Mouse (Mus musculus) cerebellum, postnatal 36 days (tissue): ENCODE results near the gene Clec16a.

ENCODE experiments used
- DNase-seq, 2 experiments: peaks; one replicate each; pipeline ENCODE4 v3.0.0; 2021 to 2022; ENCODE audit warnings: mixed read lengths in 2 of 2

Gene Clec16a

DNA sequence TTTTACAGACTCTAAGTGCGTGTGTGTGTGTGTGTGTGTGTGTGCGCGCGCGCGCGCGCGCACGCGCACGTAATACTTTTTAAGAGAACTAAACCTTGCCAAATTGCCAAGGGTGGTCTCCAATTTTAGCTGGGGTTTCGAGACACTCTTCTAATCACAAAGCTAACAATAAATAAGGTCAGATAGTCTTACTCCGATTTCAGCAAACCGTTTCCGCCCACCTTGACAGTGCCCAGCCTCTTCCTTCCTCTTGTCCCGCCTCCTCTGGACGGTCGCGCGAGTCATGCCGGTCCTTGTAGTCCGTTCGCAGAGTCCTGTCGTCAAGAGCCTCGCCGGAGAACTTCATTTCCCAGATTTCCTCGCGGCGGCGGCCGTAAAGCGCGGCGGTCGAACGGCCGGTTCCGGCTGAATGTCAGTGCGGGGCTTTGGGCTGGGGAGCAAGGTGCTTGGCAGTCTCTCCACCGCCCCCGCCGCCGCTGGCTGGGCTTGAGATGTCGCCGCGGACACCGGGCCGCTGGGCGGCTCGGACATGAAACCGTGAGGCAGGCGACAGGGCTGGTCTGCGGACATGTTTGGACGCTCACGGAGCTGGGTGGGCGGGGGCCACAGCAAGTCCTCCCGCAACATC, at the start of gene Clec16a:
Gene Clec16a, plus strand, starts transcription at position 345 of the 628 bp plus-strand sequence.
- peak; percentile 95 for DNase-seq

DNA sequence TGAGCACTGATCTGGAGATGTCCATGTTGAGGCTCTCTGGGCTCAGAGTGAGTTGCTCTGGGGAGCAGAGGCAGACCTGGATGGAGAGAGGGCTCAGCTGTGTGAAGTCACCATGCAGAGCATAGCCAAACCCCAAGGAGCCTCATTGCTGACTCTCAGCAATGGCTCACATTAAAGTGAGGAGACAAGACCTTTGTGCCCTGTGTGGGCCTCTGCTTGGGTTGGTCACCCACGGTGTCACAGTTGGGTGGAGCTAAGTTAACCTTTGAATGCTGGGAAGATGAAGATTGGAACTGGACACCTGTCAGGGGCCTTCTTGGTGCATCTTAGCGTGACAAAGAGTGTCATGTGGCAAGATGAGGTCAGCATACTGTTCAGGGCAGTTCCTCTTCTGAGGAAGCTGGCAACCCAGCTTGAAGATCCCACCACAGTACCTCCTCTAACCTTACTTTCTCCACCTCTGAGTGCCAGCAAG, 49.3 kb upstream of the Clec16a start:
- no peak for DNase-seq

- DNase-seq: no peak
Measured at GRCm38 (mm10) chr16:10498096-10498602, 47.0 kb upstream of the Clec16a start.

- no peak for DNase-seq
Measured at GRCm38 (mm10) chr16:10499122-10499521, 46.0 kb upstream of the Clec16a start.

- no peak for DNase-seq
Measured at GRCm38 (mm10) chr16:10501865-10502264, 43.3 kb upstream of the Clec16a start.

DNA sequence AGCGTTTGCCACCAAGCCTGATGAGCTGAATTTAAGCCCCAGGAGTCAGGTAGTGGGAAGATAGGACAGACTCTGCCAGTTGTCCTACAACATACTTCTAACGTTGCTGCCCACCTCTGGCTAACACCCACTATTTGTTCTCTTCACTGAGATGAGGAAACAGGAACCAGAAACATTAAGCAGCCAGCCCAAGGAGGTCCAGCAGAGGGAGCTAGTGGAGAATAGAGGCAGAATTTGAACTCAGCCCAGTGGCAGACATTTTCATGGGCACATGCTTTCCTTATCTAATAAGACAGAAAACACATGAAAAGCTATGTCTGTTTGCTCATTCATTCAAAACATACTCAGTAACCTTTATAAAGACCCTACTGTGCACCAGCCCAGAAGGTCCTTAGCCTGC, 42.1 kb upstream of the Clec16a start:
- no peak for DNase-seq

- no peak for DNase-seq
Measured at GRCm38 (mm10) chr16:10507445-10507844, 37.7 kb upstream of the Clec16a start.

- no peak for DNase-seq
Measured at GRCm38 (mm10) chr16:10508691-10509090, 36.4 kb upstream of the Clec16a start.

DNA sequence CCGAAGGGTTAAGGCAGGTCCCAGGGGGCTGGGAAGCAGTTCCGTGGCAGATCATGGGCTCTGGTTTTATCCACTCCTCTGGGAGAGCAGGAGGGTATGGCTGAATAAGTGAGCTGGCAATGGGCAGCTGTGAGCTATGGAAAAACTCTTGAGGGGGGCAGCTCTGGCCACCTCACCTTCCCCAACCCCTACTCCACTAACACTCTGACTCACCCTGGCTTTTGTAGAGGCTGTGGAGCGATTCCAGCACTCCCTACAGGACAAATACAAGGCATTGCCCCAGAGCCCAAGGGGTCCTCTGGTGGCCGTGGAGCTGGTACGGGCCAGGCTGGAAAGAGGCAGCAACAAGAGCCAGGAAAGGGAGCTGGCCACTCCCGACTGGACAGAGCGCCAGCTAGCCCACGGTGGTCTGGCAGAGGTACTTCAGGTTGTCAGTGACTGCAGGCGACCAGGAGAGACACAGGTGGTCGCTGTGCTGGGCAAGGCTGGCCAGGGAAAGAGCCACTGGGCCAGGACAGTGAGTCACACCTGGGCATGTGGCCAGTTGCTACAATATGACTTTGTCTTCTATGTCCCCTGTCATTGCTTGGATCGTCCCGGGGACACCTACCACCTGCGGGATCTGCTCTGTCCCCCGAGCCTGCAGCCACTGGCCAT, 34.5 kb upstream of the Clec16a start:
- DNase-seq: peak; percentile 88

DNA sequence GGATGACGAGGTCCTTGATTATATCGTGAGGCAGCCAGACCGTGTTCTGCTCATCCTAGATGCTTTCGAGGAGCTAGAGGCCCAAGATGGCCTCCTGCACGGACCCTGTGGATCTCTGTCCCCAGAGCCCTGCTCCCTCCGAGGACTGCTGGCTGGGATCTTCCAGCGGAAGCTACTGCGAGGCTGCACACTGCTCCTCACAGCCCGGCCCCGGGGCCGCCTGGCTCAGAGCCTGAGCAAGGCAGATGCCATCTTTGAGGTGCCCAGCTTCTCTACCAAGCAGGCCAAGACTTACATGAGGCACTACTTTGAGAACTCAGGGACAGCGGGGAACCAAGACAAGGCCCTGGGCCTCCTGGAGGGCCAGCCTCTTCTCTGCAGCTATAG, 34.0 kb upstream of the Clec16a start:
- DNase-seq: peak in 1 of 2 experiments; percentile 58

GRCm38 (mm10) chr16:10515953-10516572, 29.1 kb upstream of the Clec16a start:
- DNase-seq: no peak

- no peak for DNase-seq
Measured at GRCm38 (mm10) chr16:10518030-10518429, 27.1 kb upstream of the Clec16a start.

DNA sequence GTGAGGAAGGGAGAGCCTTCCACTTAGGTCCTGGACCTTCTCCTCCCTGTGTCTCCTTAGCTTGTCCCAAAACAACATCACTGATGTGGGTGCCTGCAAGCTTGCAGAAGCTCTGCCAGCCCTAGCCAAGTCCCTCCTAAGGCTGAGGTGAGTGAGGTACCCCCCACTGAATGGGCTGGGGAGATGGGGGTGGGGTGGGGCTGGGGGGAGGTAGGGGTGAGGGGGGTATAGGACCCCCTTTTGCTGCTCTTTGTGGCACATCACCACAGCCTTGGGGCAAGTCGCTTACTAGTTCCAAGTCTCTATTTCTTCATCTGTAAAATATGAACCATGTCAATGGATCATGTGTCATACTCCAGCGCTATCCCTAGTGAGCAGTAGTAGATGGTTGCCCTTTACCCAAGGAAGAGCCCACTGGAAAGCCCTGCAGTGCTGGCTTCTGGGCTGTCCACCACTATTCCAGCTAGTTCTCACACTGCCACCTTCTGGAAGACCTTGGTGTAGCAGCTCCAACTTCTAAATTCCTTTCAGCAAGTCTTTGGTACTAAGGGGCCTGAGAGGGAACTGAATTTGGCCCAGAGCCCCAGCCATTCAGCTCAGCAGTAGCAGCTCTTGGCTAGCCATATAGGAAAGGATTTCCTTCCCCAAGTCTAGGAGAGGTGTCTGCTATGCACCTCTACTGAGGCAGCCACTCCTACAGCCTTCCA, 24.1 kb upstream of the Clec16a start:
- peak; percentile 80 to 89 for DNase-seq

DNA sequence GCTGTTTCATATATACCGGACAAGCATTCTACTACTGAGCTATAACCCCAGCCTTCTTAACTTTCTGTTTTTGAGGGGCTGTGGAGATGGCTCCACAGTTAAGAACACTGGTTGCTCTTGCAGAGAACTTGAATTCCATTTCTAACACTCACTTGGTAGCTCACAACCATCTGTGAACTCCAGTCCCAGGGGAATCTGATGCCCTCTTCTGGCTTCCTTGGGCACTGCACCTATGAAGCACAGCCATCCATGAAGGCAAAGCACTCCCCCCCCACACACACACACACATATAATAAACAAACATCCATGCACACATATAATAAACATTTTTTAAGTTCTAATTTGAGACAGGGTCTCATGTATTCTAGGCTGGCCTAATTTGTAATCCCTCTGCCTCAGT, 22.3 kb upstream of the Clec16a start:
- DNase-seq: peak; percentile 70 to 75

GRCm38 (mm10) chr16:10523650-10524049, 21.5 kb upstream of the Clec16a start:
- no peak for DNase-seq

GRCm38 (mm10) chr16:10524866-10525609, 20.1 kb upstream of the Clec16a start:
- DNase-seq: no peak

DNA sequence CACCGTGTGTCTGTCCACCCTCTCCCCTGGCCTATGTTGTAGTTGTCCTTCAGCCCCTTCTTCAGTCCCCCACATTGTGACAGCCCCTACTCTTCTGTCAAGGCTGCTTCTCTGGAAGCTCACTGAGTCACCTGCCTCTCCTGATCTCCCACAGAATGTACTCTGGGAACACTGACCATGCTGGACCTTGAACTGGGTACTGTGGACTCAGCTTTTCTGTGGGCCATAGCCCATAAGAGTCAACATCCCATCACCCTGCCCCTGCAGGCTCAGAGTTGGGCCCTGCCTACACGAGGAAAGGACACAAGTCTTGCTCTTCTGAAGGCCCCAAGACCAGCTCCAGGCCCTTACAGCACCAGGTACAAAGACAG, 19.5 kb upstream of the Clec16a start:
- DNase-seq: no peak

DNA sequence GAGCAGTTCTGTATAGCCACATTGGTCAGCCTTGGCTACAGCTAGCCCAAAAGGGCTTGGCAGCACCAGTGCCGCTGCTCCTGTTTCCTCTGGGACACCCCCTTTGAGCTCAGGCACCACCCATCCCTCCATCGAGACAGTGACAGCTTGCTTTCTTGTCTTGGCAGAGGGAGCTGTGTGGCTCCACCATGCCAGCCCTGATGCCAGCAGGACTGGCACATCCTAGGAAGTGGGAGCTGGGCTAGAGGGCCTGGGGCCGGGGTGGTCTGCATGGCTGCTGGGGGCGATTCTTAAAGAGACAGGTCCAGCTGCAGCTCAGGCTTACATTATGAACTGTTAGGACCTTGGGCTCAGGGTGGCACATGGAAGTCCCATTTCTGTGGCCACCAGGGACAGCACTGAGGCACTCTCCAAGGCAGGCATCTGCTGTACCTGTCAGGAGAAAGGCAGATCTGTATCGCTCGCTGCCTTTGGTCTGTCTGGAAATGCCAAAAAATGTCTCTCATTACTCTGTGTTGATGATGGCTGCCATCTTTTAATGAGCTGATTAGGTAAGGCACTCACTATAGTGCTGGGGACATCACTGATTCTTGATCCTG, 18.0 kb upstream of the Clec16a start:
- peak; percentile 42 to 44 for DNase-seq

- no peak for DNase-seq
Measured at GRCm38 (mm10) chr16:10528382-10528781, 16.8 kb upstream of the Clec16a start.

GRCm38 (mm10) chr16:10530179-10530578, 15.0 kb upstream of the Clec16a start:
- DNase-seq: no peak

DNA sequence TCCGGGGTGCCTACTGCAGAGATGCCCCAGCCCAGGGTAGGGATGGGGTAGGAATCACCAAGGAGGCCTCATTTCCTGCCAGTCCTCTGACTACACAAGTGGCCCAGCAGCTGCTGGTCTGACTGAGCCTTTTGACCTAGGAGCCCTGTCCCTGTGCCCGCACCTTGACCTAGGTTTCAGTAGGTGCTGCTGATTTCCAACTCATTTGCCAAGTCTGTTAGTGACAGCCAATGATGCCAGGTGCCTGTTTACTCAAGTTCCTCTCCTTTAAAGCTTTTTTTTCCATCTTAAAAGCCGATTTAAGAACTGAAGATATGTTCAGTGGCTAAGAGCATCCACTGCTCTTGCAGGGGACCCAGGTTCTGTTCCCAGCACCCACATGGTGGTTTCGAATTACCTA, 11.4 kb upstream of the Clec16a start:
- no peak for DNase-seq

DNA sequence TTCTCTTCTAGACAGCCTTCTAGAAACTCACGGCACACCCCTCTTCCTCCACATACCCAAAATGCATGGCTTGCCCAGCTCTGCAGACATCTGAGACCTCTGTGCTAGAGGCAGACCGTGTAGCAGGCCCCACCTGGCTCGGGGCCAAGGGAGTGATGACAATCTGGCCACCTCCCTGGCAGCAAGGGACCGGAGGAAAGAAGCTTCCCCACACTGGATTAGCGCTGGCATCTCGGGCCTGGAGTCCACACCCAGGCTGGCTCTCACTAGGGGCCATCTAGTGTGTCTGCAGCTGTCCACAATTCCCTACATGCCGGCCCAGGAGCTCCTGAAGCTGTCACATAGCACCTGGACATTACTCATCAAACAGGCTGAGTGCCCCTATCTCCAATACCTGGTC, 10.6 kb upstream of the Clec16a start:
- peak; percentile 49 to 64 for DNase-seq
